Mouse (Mus musculus) adrenal gland, postnatal 25 days (tissue): Measurements from ENCODE around the gene Kars. TPM values are rescaled to one million over a fixed set of nuclear protein-coding genes. Genes with fewer than 3 reads are reported as not detected.

ENCODE experiments used
- DNase-seq: peaks from one replicate; pipeline ENCODE4 v3.0.0; 2021; ENCODE audit warnings: mixed read lengths
- total RNA-seq: library from RNA; stranded (reverse); gene quantifications from 2 replicates; pipeline ENCODE4 v1.2.3, GENCODE M21; 2021

The Kars gene
- total RNA-seq, 1 experiment from 2014 or later, result 100 TPM

DNA sequence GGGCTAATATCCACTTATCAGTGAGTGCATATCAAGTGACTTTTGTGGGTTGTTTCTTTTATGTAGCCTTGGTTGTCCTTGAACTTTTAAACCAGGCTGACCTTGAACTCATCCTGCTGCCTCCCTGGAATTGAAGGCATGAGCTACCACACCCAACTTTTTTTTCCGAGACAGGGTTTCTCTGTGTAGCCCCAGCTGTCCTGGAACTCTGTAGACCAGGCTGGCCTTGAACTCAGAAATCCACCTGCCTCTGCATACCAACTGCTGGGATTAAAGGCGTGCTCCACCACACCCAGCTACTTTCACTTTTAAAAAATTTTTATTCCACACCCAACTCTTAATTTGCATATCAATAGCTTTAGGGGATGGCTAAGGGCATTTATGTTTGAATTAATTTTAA is 67.6 kb downstream of the Kars start:
- no peak for DNase-seq

Other genes starting within 250 kb of the Kars start
- gene Cfdp1, start 157.0 kb downstream of the Kars start, total RNA-seq, result 80.4 and 85.9 TPM in 2 replicates
- 7.0 and 7.6 TPM in 2 replicates for gene Tmem170, start 134.6 kb downstream of the Kars start, total RNA-seq
- gene Chst5, start 100.9 kb downstream of the Kars start, total RNA-seq, result not detected in 2 replicates
- 5.1 and 7.3 TPM in 2 replicates for gene Tmem231, start 77.4 kb downstream of the Kars start, total RNA-seq
- gene Gabarapl2, start 70.6 kb downstream of the Kars start, total RNA-seq, result 127 and 172 TPM in 2 replicates
- gene Adat1, start 19.0 kb downstream of the Kars start, total RNA-seq, result 5.4 TPM in 2 replicates
- 17.6 and 22.6 TPM in 2 replicates for gene Terf2ip, start 75 bp upstream of the Kars start, total RNA-seq
- not detected in 2 replicates for gene Gm6793, start 3.7 kb upstream of the Kars start, total RNA-seq